Mouse (Mus musculus) myocyte (in vitro differentiated cells): ENCODE measurements around the gene Fads3.

Experiments used
- CEBPB ChIP-seq: IDR thresholded peaks from 2 replicates; pipeline ENCODE4 v1.6.1; 2011; ENCODE audit warnings: mild to moderate bottlenecking, moderate library complexity; ENCODE audit not compliant: poor library complexity, insufficient read depth, severe bottlenecking
- POLR2A ChIP-seq: IDR thresholded peaks from one replicate; pipeline ENCODE4 v1.6.1; 2011; ENCODE audit warnings: low read depth, mild to moderate bottlenecking, control low read depth, moderate library complexity; ENCODE audit not compliant: insufficient read length
- TCF12 ChIP-seq: IDR thresholded peaks from one replicate; pipeline ENCODE4 v1.6.1; 2011; ENCODE audit warnings: mild to moderate bottlenecking, control low read depth; ENCODE audit not compliant: poor library complexity, insufficient read depth, severe bottlenecking

DNA sequence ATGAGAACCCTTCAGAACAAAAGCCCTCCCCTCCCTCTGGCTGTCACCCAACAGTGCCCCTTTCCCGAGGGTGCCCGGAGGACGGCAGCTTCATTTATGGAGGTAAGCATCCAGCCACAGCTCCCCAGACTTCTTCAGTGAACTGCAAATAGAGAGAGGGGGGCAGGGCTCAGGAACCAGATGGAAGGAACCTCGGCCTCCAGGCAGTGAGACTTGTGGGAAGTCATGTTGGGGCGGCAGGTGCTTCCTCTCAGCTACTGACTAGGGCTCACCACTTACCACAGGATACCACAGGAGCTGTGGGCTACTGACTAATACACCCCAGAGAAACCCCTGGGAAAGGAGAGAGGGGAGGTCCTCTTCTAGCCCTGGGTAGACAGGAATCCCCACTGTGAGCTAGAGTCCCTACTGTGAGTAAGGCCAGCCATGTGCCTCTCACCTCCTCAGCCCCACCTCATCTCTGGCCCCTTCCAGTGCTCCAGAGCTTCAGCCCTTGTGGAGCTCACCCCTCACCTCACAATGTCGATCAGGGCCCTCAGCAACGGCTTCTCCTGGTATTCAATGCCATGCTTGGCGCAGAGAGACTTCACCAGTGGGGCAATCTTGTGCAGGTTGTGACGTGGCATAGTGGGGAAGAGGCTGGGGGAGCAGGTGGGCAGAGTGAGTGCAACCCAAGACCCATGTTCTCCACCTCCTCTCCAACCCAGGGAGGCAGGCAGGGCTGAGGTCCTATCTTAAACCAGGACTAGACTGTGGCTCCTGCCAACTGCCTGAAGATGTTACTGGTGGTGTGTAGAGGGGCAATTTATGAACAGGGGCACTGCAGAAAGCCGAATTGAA lies 23.0 kb downstream of the Fads3 start:
- no peak for TF ChIP-seq CEBPB
- TF ChIP-seq POLR2A, result peak; percentile 45
- no peak for TF ChIP-seq TCF12
